Mouse (Mus musculus) spleen, adult 2 months (tissue): ENCODE measurements around the gene Klhl40.

ENCODE experiments used
- CTCF ChIP-seq: fragments of 200-500 bp; IDR thresholded peaks from 2 replicates; pipeline ENCODE4 v1.5.1; 2011; ENCODE audit warnings: mild to moderate bottlenecking, inconsistent platforms; ENCODE audit not compliant: insufficient read depth, insufficient read length, insufficient replicate concordance; ENCODE audit errors: extremely low read depth
- POLR2A ChIP-seq: fragments of 200-500 bp; IDR thresholded peaks from 2 replicates; pipeline ENCODE4 v1.6.1; 2011; ENCODE audit warnings: low read depth, low read length, inconsistent platforms

DNA sequence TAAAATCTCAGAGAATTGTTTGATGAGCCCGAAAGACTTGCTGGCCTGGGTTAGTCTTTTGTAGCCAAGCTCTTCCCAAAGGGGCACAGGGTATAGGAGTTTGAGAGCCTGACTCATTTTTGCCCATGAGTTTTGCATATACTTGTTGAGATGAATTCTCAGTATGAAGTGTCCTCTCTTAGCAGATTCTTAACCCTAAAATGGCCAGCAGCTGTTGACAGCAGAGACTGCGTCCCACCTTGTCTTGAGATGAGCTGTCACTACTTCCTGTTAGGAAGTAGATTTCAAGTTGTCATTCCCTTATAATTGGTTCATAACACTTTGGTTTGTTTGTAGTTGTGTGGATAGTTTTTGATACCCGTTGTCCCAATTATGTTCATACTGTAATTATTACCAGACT, 36.2 kb upstream of the Klhl40 start:
- no peak for TF ChIP-seq POLR2A
- no peak for TF ChIP-seq CTCF
